Mouse (Mus musculus) liver, embryonic 16.5 days (tissue): Measurements from ENCODE around the gene Rab14. TPM values are rescaled to one million over a fixed set of nuclear protein-coding genes. Genes with fewer than 3 reads are reported as not detected.

ENCODE experiments used
- ATAC-seq: fragments of 200-750 bp; cut with Nextera tagmentation; 2 replicates; pipeline ENCODE4 v1.8.0; 2017; ENCODE audit warnings: low read depth, mild to moderate bottlenecking, moderate number of reproducible peaks, moderate library complexity
- H3K27ac ChIP-seq: fragments of 300-500 bp; sonication (generic); 2 replicates; pipeline ENCODE4 v1.5.1; 2014; ENCODE audit warnings: mild to moderate bottlenecking, low read length
- H3K27me3 ChIP-seq: fragments of 300-500 bp; sonication (generic); 2 replicates; pipeline ENCODE4 v1.6.1; 2014; ENCODE audit warnings: low read depth, low read length, mixed read lengths; ENCODE audit not compliant: control insufficient read depth, insufficient read depth
- H3K36me3 ChIP-seq: fragments of 300-500 bp; sonication (generic); 2 replicates; pipeline ENCODE4 v1.6.1; 2014; ENCODE audit warnings: mild to moderate bottlenecking; ENCODE audit not compliant: control insufficient read depth, insufficient read depth
- H3K4me1 ChIP-seq: fragments of 300-500 bp; sonication (generic); 2 replicates; pipeline ENCODE4 v1.6.1; 2014; ENCODE audit warnings: low read depth, low read length, mixed read lengths; ENCODE audit not compliant: control insufficient read depth
- H3K4me2 ChIP-seq: fragments of 300-500 bp; sonication (generic); 2 replicates; pipeline ENCODE4 v1.6.1; 2014; ENCODE audit warnings: low read depth, low read length, mixed read lengths
- H3K4me3 ChIP-seq: fragments of 300-500 bp; sonication (generic); 2 replicates; pipeline ENCODE4 v1.5.1; 2014; ENCODE audit warnings: low read depth, mild to moderate bottlenecking, low read length
- H3K9ac ChIP-seq: fragments of 300-500 bp; sonication (generic); 2 replicates; pipeline ENCODE4 v1.6.1; 2014; ENCODE audit warnings: low read depth, low read length
- H3K9me3 ChIP-seq: fragments of 300-500 bp; sonication (generic); replicated peaks from 2 replicates; pipeline ENCODE4 v1.6.1; 2016; ENCODE audit warnings: low read length; ENCODE audit not compliant: control insufficient read depth
- WGBS: fragments of 180-500 bp; shearing (Covaris S2); extraction: QIAGEN DNeasy Blood & Tissue Kit; methylation state at CpG from one replicate; pipeline ENCODE4 v1.1.7; 2014; ENCODE audit not compliant: insufficient replicate concordance; 5-methylcytosine and 5-hydroxymethylcytosine counted together
- polyA plus RNA-seq: library from polyadenylated mRNA; unstranded; fragments of >200 nt; fragmentation: Nextera tagmentation; extraction: Ambion mirVana; gene quantifications from 2 replicates; pipeline ENCODE4 v1.2.1, GENCODE M21; 2015

Rab14 gene
- polyA plus RNA-seq, 1 experiment from 2014 or later = 114 TPM

DNA sequence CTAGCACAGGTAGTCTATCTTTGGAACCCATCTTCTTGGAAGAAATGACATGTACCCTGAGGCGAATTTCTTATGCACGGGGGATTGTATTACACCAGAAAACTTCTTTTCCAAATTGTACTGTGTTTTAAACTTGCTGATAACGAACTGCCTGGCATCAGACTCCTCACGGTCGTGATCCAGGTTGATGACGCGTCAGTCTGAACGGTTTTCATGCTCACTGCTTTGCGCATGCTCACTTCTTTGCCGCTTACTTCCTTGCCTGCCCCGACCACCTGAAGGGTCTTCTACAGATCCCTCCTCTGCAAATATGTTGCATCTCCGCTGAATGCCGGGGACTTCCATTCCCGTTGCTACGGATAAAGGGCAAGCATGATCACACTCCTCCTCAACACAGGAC is 23.4 kb upstream of the Rab14 start:
- Histone ChIP-seq H3K9ac (no peak overlapping the region), H3K27ac (no peak overlapping the region), H3K4me2 (no peak overlapping the region), H3K4me1 (no peaks in the 10 kb centered on the region), H3K9me3 (no peaks in the 10 kb centered on the region), H3K4me3 (no peak overlapping the region), H3K27me3 (no peaks in the 10 kb centered on the region), H3K36me3 (no peaks in the 10 kb centered on the region)
- ATAC-seq = no peak
- WGBS = 77% methylated on average over 15 of the region's 15 CpGs

DNA sequence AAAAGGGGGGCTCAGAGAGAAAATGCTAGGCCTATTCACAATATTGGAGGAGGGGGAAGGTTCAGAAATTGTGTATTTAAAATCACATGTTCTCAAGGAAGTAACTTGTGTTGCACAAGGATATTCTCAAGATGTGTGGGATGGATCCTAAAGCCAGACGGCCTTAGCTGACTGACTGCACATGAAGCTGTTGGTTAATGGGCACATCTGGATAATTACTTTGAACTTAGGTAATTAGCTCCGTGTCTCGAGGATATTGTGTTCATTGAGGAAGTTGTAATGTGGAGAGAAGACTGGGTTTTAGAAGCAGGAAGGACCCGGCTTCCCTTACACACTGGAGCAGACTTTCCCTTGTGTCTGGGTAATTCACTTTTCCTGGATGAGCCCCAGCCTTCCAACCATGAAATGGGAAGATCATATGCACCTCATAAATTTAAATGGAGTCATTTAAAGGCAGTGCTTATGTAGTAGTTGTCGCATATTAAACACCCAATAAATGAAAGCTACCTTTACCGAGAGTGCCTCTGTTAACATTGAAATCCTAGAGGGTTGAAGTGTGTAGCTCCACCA is 22.0 kb upstream of the Rab14 start:
- ATAC-seq = no peak
- Histone ChIP-seq H3K36me3 (no peaks in the 10 kb centered on the region), H3K4me1 (no peaks in the 10 kb centered on the region), H3K27me3 (no peaks in the 10 kb centered on the region), H3K9me3 (no peaks in the 10 kb centered on the region), H3K27ac (no peak overlapping the region), H3K4me2 (no peak overlapping the region), H3K9ac (no peak overlapping the region), H3K4me3 (no peak overlapping the region)
- WGBS = 43% methylated on average over 6 of the region's 6 CpGs

DNA sequence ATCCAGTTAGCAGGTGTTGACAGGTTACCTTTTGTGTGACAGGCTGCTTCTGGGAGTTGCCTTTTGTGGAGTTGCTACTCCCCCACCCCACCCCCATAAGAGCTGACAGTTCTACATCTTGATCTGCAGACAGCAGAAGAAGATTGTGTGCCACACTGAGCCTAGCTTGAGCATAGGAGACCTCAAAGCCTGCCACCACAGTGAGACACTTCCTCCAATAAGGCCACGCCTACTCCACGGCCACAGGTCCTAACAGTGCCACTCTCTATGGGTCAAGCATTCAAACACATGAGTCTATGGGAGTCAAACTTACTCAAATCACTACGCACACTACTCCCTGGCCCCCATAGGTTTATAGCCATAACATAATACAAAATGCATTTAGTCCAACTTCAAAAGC is 17.8 kb upstream of the Rab14 start:
- H3K36me3 ChIP-seq = no peaks in the 10 kb centered on the region
- H3K4me2 ChIP-seq = no peak overlapping the region
- H3K4me1 ChIP-seq = peaks cover 3% of the 10 kb centered on the region
- no peak overlapping the region for H3K27ac ChIP-seq
- no peak for ATAC-seq
- no peaks in the 10 kb centered on the region for H3K27me3 ChIP-seq
- 54% methylated on average over 3 of the region's 3 CpGs for WGBS
- no peak overlapping the region for H3K4me3 ChIP-seq
- H3K9ac ChIP-seq = no peak overlapping the region
- no peaks in the 10 kb centered on the region for H3K9me3 ChIP-seq

DNA sequence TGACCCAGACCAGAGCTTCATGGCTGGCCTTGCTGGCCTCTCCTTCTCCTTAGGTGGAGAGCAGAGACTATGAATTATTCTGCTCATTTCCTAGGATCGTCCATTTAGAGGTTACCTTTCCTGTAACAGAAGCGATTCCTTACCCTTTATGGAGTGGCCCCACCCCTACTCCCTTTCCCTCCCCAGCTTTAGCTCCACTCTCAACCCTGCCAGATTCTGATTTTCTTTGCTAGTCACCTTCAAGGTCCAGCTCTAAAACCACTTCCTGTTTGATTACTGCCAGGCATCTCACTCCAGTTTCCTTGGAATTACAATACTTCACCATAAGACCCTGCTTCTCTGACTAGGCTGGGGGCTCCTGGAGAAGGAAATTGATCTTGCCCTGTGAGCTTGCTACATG is 15.8 kb upstream of the Rab14 start:
- Histone ChIP-seq H3K9me3 (no peaks in the 10 kb centered on the region), H3K27me3 (no peaks in the 10 kb centered on the region), H3K4me3 (no peak overlapping the region), H3K36me3 (no peaks in the 10 kb centered on the region), H3K9ac (no peak overlapping the region), H3K4me2 (no peak overlapping the region), H3K4me1 (peaks cover 10% of the 10 kb centered on the region), H3K27ac (no peak overlapping the region)
- no peak for ATAC-seq
- 54% methylated on average over 2 of the region's 2 CpGs for WGBS

DNA sequence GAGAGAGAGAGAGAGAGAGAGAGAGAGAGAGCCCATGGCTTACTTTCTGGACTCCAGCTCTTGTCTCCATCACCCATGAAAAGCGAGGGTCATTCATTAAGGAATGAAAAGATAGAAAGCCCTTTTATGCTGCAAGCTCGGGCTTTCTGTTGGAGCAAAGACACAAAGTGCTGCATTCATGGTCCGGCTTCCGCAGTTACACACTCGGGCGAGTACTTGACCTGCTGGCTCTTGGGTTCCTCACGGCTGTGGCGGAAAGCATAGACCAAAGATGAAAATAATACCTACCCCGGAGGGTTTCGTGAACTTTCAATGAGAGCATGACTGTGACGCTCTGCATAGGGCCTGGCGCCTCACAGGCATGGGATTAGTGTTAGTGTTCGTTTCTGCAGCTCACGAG is 14.4 kb upstream of the Rab14 start:
- WGBS = 73% methylated on average over 14 of the region's 14 CpGs
- Histone ChIP-seq H3K27ac (no peak overlapping the region), H3K4me3 (no peak overlapping the region), H3K27me3 (no peaks in the 10 kb centered on the region), H3K36me3 (no peaks in the 10 kb centered on the region), H3K4me2 (no peak overlapping the region), H3K4me1 (peaks cover 10% of the 10 kb centered on the region), H3K9ac (no peak overlapping the region), H3K9me3 (no peaks in the 10 kb centered on the region)
- ATAC-seq = no peak

DNA sequence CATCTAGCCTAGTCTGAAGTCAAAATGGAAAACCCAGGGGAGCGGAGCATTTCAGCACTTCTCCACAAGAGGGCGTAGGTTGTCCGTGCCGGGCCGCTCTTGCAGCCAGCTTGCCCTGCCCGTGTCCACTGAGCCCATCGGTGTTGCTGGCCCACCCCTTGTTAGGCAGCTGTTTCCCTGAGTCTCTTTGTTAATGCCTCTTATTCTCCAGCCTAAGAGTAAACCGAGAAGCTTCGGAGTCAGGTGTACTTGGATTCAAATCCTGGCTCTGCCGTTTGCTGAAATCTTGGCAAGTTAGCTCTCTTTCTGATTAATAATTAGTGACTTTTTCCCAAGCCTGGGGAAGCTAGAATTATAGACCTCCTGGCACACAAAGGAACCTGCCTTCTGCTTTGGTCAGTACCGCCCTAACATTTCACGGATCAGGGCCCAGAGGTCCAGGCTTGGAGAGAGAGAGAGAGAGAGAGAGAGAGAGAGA is 14.0 kb upstream of the Rab14 start:
- no peak overlapping the region for H3K27ac ChIP-seq
- no peaks in the 10 kb centered on the region for H3K9me3 ChIP-seq
- 12% methylated on average over 12 of the region's 12 CpGs for WGBS
- 0 out of 2 replicates have a peak, but pooled peaks have one; percentile 27 for ATAC-seq
- H3K36me3 ChIP-seq = no peaks in the 10 kb centered on the region
- H3K9ac ChIP-seq = no peak overlapping the region
- peaks cover 10% of the 10 kb centered on the region for H3K4me1 ChIP-seq
- peak overlapping the region; percentile 32 for H3K4me2 ChIP-seq
- H3K27me3 ChIP-seq = no peaks in the 10 kb centered on the region
- peak overlapping the region; percentile 39 for H3K4me3 ChIP-seq

DNA sequence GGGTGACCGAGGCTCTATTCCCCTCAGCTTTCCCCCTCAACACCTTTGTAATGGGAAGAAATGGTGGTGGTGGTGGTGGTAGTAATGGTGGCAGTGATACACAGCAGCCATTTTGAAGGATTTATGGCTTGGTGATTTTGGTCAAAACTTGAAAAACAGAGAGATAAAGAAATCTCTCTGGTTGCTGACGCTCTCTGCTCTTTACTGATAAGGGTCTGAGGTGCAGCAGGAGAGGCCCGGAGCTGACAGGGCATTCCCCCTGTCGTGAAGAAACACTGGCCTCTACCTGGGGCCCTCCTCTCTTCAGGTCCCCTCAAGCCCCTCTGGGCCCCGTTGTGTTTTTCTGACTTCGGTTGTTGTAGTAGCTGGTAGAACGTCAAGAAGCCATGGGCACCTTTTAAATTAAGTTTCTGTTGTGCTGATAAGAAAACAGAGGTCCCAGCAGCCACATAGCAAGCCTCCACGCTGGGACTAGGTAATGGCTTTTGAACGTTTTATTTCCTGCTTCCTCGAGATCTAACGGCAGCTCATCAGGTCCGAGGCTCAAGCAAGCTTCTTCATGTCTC is 12.5 kb upstream of the Rab14 start:
- no peak for ATAC-seq
- H3K9ac ChIP-seq = no peak overlapping the region
- no peak overlapping the region for H3K27ac ChIP-seq
- no peaks in the 10 kb centered on the region for H3K27me3 ChIP-seq
- no peaks in the 10 kb centered on the region for H3K9me3 ChIP-seq
- no peaks in the 10 kb centered on the region for H3K36me3 ChIP-seq
- H3K4me1 ChIP-seq = peaks cover 10% of the 10 kb centered on the region
- H3K4me2 ChIP-seq = 0 out of 2 replicates have a peak overlapping the region, but pooled peaks have one; percentile 6
- 28% methylated on average over 12 of the region's 12 CpGs for WGBS
- no peak overlapping the region for H3K4me3 ChIP-seq

DNA sequence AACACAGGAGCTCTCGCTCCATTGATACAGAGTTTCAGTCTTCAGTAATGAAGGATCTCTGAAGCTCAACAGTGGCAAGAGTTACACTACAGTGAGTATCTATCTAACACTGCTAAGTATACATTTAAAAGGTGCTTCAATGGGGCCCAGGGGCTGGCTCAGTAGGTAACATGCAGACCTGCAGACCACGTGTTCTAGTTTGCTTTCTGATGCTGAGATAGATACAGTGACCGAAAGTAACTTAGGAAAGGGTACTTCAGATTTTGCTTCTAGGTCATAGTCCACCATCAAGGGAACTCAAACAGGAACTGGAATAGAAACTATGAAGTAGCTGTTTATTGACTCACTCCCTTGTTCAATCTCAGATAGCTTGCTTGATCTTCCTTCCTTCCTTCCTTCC is 10.8 kb upstream of the Rab14 start:
- Histone ChIP-seq H3K36me3 (no peaks in the 10 kb centered on the region), H3K4me3 (no peak overlapping the region), H3K4me1 (peaks cover 10% of the 10 kb centered on the region), H3K27me3 (no peaks in the 10 kb centered on the region), H3K27ac (no peak overlapping the region), H3K9me3 (no peaks in the 10 kb centered on the region), H3K9ac (no peak overlapping the region), H3K4me2 (no peak overlapping the region)
- WGBS = 55% methylated on average over 3 of the region's 3 CpGs
- no peak for ATAC-seq

DNA sequence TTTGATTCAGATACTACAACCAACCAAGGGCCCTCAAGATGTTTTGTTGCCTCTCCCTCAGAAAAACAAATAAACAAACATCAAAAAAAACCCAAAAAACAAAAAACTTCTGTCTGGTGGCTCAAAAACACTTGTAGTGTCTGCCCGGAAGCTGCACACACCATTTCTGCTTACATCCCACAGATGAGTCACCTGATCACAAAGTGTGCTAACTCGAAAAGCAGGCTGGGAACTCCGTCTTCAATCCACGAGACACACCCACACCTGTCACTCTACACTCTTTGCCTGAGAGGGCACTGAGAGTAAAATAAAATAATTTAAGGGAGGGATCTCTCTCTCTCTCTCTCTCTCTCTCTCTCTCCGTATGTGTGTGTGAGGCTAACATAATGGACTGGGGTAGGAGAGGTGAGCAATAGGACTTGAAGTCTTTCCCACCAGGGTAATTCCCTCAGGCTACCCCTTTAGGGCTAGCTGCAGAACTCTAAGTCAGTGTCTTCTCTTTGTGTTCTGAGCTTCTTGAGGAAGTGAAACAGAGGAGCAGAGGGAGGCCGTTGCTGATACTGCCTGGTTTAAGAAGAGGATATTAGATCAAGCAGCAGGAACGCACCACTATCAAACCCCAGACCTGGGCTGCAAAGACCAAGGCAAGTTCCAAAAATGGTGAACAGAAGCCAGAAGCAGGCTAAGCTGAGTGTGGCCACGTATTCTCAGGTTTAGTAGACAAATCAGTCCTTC is 8.2 kb upstream of the Rab14 start:
- Histone ChIP-seq H3K9ac (no peak overlapping the region), H3K9me3 (no peaks in the 10 kb centered on the region), H3K27ac (no peak overlapping the region), H3K4me3 (no peak overlapping the region), H3K4me1 (peaks cover 8% of the 10 kb centered on the region), H3K36me3 (no peaks in the 10 kb centered on the region), H3K4me2 (no peak overlapping the region), H3K27me3 (no peaks in the 10 kb centered on the region)
- 31% methylated on average over 8 of the region's 8 CpGs for WGBS
- ATAC-seq = no peak
